Mouse (Mus musculus): ENCODE results near the gene Rsph1.

Gene Rsph1

GRCm38 (mm10) chr17:31276922-31277918 lies at the start of gene Rsph1:
TSS of gene Rsph1 (minus strand) at chr17:31277383.
- DNase-seq (ENCODE audit: low read depth), result peak; percentile 91

- DNase-seq (ENCODE audit: low read depth), result peak; percentile 86
Observed at GRCm38 (mm10) chr17:31326220-31326852, 49.2 kb upstream of the Rsph1 start.

- DNase-seq (ENCODE audit: low read depth), result no peak
Observed at GRCm38 (mm10) chr17:31325451-31326219, 48.5 kb upstream of the Rsph1 start.

GRCm38 (mm10) chr17:31324227-31324626 lies 47.0 kb upstream of the Rsph1 start:
- DNase-seq (ENCODE audit: low read depth), result no peak

GRCm38 (mm10) chr17:31323379-31323778 lies 46.2 kb upstream of the Rsph1 start:
- no peak for DNase-seq (ENCODE audit: low read depth)

GRCm38 (mm10) chr17:31322446-31322845 lies 45.3 kb upstream of the Rsph1 start:
- DNase-seq (ENCODE audit: low read depth), result no peak

GRCm38 (mm10) chr17:31321425-31321824 lies 44.2 kb upstream of the Rsph1 start:
- DNase-seq (ENCODE audit: low read depth), result no peak

- DNase-seq (ENCODE audit: low read depth), result no peak
Observed at GRCm38 (mm10) chr17:31318906-31319767, 42.0 kb upstream of the Rsph1 start.

GRCm38 (mm10) chr17:31317521-31318272 lies 40.5 kb upstream of the Rsph1 start:
- no peak for DNase-seq (ENCODE audit: low read depth)

- no peak for DNase-seq (ENCODE audit: low read depth)
Observed at GRCm38 (mm10) chr17:31316998-31317397, 39.8 kb upstream of the Rsph1 start.

- DNase-seq (ENCODE audit: low read depth), result no peak
Observed at GRCm38 (mm10) chr17:31315993-31316392, 38.8 kb upstream of the Rsph1 start.

GRCm38 (mm10) chr17:31315046-31315792 lies 38.0 kb upstream of the Rsph1 start:
- no peak for DNase-seq (ENCODE audit: low read depth)

- DNase-seq (ENCODE audit: low read depth), result no peak
Observed at GRCm38 (mm10) chr17:31312648-31313047, 35.5 kb upstream of the Rsph1 start.

- no peak for DNase-seq (ENCODE audit: low read depth)
Observed at GRCm38 (mm10) chr17:31311047-31311446, 33.9 kb upstream of the Rsph1 start.

- DNase-seq (ENCODE audit: low read depth), result no peak
Observed at GRCm38 (mm10) chr17:31309281-31309793, 32.2 kb upstream of the Rsph1 start.

GRCm38 (mm10) chr17:31308291-31308816 lies 31.2 kb upstream of the Rsph1 start:
- no peak for DNase-seq (ENCODE audit: low read depth)

- no peak for DNase-seq (ENCODE audit: low read depth)
Observed at GRCm38 (mm10) chr17:31307756-31308155, 30.6 kb upstream of the Rsph1 start.

- DNase-seq (ENCODE audit: low read depth), result peak; percentile 61
Observed at GRCm38 (mm10) chr17:31305776-31306120, 28.6 kb upstream of the Rsph1 start.

Measured in naive thymus-derived CD4-positive, alpha-beta T cell, adult 2 months (primary cell).